Mouse (Mus musculus): ENCODE data around the gene 1600002K03Rik. TPM values are rescaled to one million over a fixed set of nuclear protein-coding genes. Genes with fewer than 3 reads are reported as not detected.
A peak's percentile ranks its signal among the peaks of the same experiment; 100 is the strongest.

The 1600002K03Rik gene
- polyA plus RNA-seq, 2 experiments, result 12.8 to 15.5 TPM

- Histone ChIP-seq H3K36me3 (ENCODE audit: control insufficient read depth, insufficient read depth, low read length) (no peaks in the 10 kb centered on the region), H3K9ac (ENCODE audit: low read depth, low read length, severe bottlenecking) (no peak overlapping the region), H3K4me3 (replicated peaks; ENCODE audit: low read length) (no peak overlapping the region), H3K27me3 (ENCODE audit: control insufficient read depth, insufficient read depth, low read length) (peaks cover 13% of the 10 kb centered on the region), H3K4me1 (ENCODE audit: control insufficient read depth, insufficient read depth, low read length) (peaks cover 10% of the 10 kb centered on the region), H3K27ac (replicated peaks; ENCODE audit: low read depth, low read length) (no peak overlapping the region), H3K9me3 (ENCODE audit: control insufficient read depth, low read length) (no peaks in the 10 kb centered on the region), H3K4me2 (replicated peaks; ENCODE audit: low read depth, low read length, severe bottlenecking) (no peak overlapping the region)
- ATAC-seq (ENCODE audit: low FRiP score, low read depth), result no peak
- no peak for TF ChIP-seq POLR2A (IDR thresholded peaks at IDR 0.05; ENCODE audit: borderline replicate concordance, extremely low read depth, insufficient read depth, insufficient read length)
- DNase-seq (ENCODE audit: low spot score), result no peak
- 56% methylated on average over 8 of the region's 8 CpGs for WGBS
These were observed 21.7 kb downstream of the 1600002K03Rik start for GRCm38 (mm10) chr10:80194441-80194840.

GRCm38 (mm10) chr10:80196167-80196566 lies 23.4 kb downstream of the 1600002K03Rik start:
- no peak for TF ChIP-seq POLR2A (IDR thresholded peaks at IDR 0.05; ENCODE audit: borderline replicate concordance, extremely low read depth, insufficient read depth, insufficient read length)
- H3K9ac ChIP-seq (ENCODE audit: low read depth, low read length, severe bottlenecking), result no peak overlapping the region
- peaks cover 6% of the 10 kb centered on the region; the same call in 1 of the 2 replicates for H3K27me3 ChIP-seq (ENCODE audit: control insufficient read depth, insufficient read depth, low read length)
- H3K4me2 ChIP-seq (replicated peaks; ENCODE audit: low read depth, low read length, severe bottlenecking), result no peak overlapping the region
- ATAC-seq (ENCODE audit: low FRiP score, low read depth) (no peak), DNase-seq (ENCODE audit: low spot score) (no peak)
- no peak overlapping the region for H3K4me3 ChIP-seq (replicated peaks; ENCODE audit: low read length)
- no peaks in the 10 kb centered on the region for H3K4me1 ChIP-seq (ENCODE audit: control insufficient read depth, insufficient read depth, low read length)
- WGBS, result 73% methylated on average over 1 of the region's 1 CpGs
- H3K27ac ChIP-seq (replicated peaks; ENCODE audit: low read depth, low read length), result no peak overlapping the region
- H3K9me3 ChIP-seq (ENCODE audit: control insufficient read depth, low read length), result no peaks in the 10 kb centered on the region
- H3K36me3 ChIP-seq (ENCODE audit: control insufficient read depth, insufficient read depth, low read length), result no peaks in the 10 kb centered on the region

GRCm38 (mm10) chr10:80196778-80197581 lies 24.2 kb downstream of the 1600002K03Rik start:
- no peaks in the 10 kb centered on the region for H3K9me3 ChIP-seq (ENCODE audit: control insufficient read depth, low read length)
- no peaks in the 10 kb centered on the region for H3K36me3 ChIP-seq (ENCODE audit: control insufficient read depth, insufficient read depth, low read length)
- H3K9ac ChIP-seq (ENCODE audit: low read depth, low read length, severe bottlenecking), result no peak overlapping the region
- DNase-seq (ENCODE audit: low spot score) (no peak), ATAC-seq (ENCODE audit: low FRiP score, low read depth) (no peak)
- no peaks in the 10 kb centered on the region for H3K4me1 ChIP-seq (ENCODE audit: control insufficient read depth, insufficient read depth, low read length)
- 74% methylated on average over 28 of the region's 33 CpGs for WGBS
- H3K4me3 ChIP-seq (replicated peaks; ENCODE audit: low read length), result no peak overlapping the region
- H3K4me2 ChIP-seq (replicated peaks; ENCODE audit: low read depth, low read length, severe bottlenecking), result no peak overlapping the region
- no peaks in the 10 kb centered on the region; the same call in 1 of the 2 replicates for H3K27me3 ChIP-seq (ENCODE audit: control insufficient read depth, insufficient read depth, low read length)
- no peak for TF ChIP-seq POLR2A (IDR thresholded peaks at IDR 0.05; ENCODE audit: borderline replicate concordance, extremely low read depth, insufficient read depth, insufficient read length)
- H3K27ac ChIP-seq (replicated peaks; ENCODE audit: low read depth, low read length), result no peak overlapping the region

- 54% methylated on average over 3 of the region's 3 CpGs for WGBS
- Histone ChIP-seq H3K9me3 (ENCODE audit: control insufficient read depth, low read length) (no peaks in the 10 kb centered on the region), H3K9ac (ENCODE audit: low read depth, low read length, severe bottlenecking) (no peak overlapping the region), H3K36me3 (ENCODE audit: control insufficient read depth, insufficient read depth, low read length) (no peaks in the 10 kb centered on the region), H3K27ac (replicated peaks; ENCODE audit: low read depth, low read length) (no peak overlapping the region), H3K27me3 (ENCODE audit: control insufficient read depth, insufficient read depth, low read length) (no peaks in the 10 kb centered on the region), H3K4me3 (replicated peaks; ENCODE audit: low read length) (no peak overlapping the region), H3K4me2 (replicated peaks; ENCODE audit: low read depth, low read length, severe bottlenecking) (no peak overlapping the region), H3K4me1 (ENCODE audit: control insufficient read depth, insufficient read depth, low read length) (no peaks in the 10 kb centered on the region)
- ATAC-seq (ENCODE audit: low FRiP score, low read depth), result peak; percentile 71
- TF ChIP-seq POLR2A (IDR thresholded peaks at IDR 0.05; ENCODE audit: borderline replicate concordance, extremely low read depth, insufficient read depth, insufficient read length), result no peak
- peak; percentile 86 for DNase-seq (ENCODE audit: low spot score)
These were observed 26.8 kb downstream of the 1600002K03Rik start for GRCm38 (mm10) chr10:80199440-80200008.

- 74% methylated on average over 6 of the region's 6 CpGs for WGBS
- Histone ChIP-seq H3K27ac (replicated peaks; ENCODE audit: low read depth, low read length) (no peak overlapping the region), H3K9ac (ENCODE audit: low read depth, low read length, severe bottlenecking) (no peak overlapping the region), H3K36me3 (ENCODE audit: control insufficient read depth, insufficient read depth, low read length) (no peaks in the 10 kb centered on the region), H3K4me1 (ENCODE audit: control insufficient read depth, insufficient read depth, low read length) (no peaks in the 10 kb centered on the region), H3K4me2 (replicated peaks; ENCODE audit: low read depth, low read length, severe bottlenecking) (no peak overlapping the region), H3K4me3 (replicated peaks; ENCODE audit: low read length) (no peak overlapping the region), H3K27me3 (ENCODE audit: control insufficient read depth, insufficient read depth, low read length) (no peaks in the 10 kb centered on the region), H3K9me3 (ENCODE audit: control insufficient read depth, low read length) (no peaks in the 10 kb centered on the region)
- ATAC-seq (ENCODE audit: low FRiP score, low read depth) (no peak), DNase-seq (ENCODE audit: low spot score) (no peak)
- no peak for TF ChIP-seq POLR2A (IDR thresholded peaks at IDR 0.05; ENCODE audit: borderline replicate concordance, extremely low read depth, insufficient read depth, insufficient read length)
These were observed 27.7 kb downstream of the 1600002K03Rik start for GRCm38 (mm10) chr10:80200485-80200884.
